Mouse (Mus musculus) spleen, embryonic (tissue): ENCODE data around the gene Zfp185.
"Not testable (repeated sequence)": the region's sequence is repeated elsewhere in the genome, so short reads cannot be mapped to it uniquely, and the experiment has no call there.

Experiments used
- CTCF ChIA-PET: fragments of 350-600 bp; sonication (Branson Sonifier 250); formaldehyde crosslinking; loops from one replicate; lab custom pipeline; 2022; lab: Charles Lee

The Zfp185 gene

DNA sequence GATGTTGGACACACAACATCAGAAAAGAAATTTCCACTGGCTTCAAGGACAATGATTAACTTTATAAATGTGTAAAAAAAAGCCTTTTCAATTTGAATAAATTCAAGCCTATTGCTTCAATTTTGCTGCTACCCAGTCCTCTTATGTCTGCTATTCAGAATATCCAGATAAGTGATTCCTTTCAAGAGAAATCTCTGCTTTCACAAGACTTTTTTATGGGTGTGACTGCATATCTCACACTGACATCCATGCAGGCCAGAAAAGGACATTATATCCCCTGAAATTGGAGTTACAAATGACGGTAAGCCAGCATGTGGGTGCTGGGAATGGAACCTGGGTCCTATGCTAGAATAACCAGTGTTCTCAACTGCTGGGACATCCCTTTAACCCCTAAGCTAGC, 74.4 kb downstream of the Zfp185 start:
- CTCF ChIA-PET, result no interaction called here

DNA sequence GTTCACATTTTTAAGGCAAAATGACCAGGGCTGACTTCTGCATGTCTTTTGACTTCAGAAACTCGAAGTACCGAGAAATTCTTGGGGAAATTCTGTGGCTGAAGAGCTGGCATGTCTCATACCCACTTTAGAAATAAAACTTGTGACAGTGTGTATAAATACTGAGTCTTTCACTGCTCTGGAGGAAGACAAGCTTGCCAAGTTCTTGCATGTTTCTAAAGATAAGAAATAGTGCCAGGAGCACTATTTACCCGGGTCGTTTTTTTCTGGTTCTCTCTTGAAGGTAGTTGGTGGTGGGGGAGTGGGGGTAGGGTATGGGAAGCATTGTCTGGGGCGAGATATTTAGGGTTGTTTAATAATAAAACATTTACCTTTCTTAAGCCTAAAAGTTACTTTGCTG, 75.2 kb downstream of the Zfp185 start:
- CTCF ChIA-PET, result no interaction called here

DNA sequence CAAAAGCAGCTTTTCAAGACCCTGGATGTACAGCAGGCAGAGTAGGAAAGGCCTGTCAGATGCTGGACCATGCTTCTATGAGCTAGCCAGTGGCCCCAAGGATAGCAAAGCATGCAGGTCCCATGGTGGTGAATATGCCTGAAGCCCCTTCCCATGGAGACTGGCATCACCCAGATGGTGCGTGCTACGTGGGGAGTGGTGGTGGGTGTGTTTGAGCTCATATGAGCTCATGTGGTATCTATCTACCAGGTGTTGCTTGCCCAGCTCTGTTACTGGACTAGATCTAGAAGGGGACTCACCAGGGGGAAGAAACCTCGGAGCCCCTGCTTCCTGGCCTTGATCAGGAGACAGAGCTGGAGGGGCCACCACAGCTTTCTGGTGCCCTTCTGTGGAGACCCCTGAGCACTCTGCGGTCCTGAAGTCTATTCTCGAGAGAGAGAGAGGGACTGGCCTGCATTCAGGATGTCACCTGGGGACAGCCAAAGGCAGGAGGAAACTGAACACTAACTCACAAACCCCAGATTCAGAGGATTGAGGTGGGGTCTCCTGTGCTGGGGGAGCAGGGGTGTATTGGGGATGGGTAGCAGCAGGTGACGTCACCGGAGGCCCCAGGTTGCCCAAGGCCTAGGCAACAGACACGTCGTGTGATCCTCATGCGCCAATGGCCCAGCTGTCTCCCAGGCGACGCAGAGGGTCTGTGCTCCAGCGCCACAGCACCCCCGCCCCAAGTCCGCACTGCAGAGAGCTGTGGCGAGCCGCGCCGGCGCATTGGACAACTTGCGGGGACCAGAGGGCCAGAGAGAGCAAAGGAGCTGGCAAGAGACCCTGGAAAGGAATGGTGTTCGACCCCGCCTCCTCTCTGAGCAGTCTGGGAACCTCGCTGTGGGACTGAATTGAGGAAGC, 76.6 kb downstream of the Zfp185 start:
- CTCF ChIA-PET, result no interaction called here

DNA sequence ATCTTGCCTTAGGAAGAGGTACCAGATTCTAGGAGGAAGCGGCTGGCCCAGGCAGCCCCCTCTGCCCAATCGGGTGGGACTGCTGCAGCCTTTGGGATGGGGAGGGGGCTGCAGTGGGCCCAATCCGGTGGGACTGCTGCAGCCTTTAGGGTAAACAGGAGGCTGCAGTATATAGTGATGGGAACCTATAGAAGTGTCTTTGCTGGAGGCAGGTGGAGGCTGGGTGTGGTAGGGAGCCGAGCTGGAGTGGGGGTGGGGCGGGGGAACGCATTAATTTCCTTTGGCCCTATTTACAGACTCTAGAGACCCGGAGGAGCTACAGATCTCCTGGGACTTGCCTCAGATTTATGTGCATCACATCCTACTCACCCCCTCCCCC, 77.3 kb downstream of the Zfp185 start, which contains the start of gene Pnma3:
Pnma3 (plus strand) TSS at position 373 of the 379 bp plus-strand sequence.
- CTCF ChIA-PET, result no interaction called here

DNA sequence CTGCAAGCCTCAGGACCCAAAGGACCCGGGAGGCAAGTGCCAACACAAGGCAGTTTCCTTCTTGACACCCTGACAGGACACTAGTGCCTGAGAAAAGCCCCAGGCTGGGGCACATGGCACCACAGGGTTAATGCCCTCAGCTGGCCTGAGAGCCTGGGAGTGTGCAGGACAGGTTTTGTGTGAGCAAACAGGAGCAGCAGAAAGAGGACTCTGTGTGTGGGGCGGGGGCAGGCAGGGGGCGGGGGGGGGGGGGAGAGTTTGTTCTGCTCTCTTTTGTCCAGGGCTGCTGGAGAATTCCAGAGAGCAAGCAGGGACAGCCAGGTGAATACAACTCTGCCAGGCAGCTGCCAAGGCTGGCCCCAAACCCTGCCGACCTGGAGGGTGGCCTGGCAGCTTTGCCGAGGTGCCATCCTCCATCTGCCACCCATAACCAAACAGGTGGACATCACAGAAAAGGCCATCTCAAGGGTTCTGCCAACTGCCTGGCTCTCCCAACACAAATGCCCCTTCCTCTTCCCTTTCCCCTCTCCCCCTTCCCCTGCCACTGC, 79.7 kb downstream of the Zfp185 start:
- CTCF ChIA-PET, result not testable (repeated sequence)
